Mouse (Mus musculus) liver, embryonic 15.5 days (tissue): Measurements from ENCODE around the gene Apobec3. TPM values are rescaled to one million over a fixed set of nuclear protein-coding genes. Genes with fewer than 3 reads are reported as not detected.

Experiments
- ATAC-seq: fragments of 200-750 bp; cut with Nextera tagmentation; 2 replicates; pipeline ENCODE4 v1.8.0; 2017; ENCODE audit warnings: moderate number of reproducible peaks, mild to moderate bottlenecking, moderate library complexity; ENCODE audit not compliant: insufficient read depth
- H3K27ac ChIP-seq: fragments of 300-500 bp; sonication (generic); replicated peaks from 2 replicates; pipeline ENCODE4 v1.5.1; 2015; ENCODE audit warnings: mild to moderate bottlenecking, inconsistent platforms
- H3K27me3 ChIP-seq: fragments of 300-500 bp; sonication (generic); 2 replicates; pipeline ENCODE4 v1.6.1; 2015; ENCODE audit warnings: mild to moderate bottlenecking, inconsistent platforms
- H3K36me3 ChIP-seq: fragments of 300-500 bp; sonication (generic); replicated peaks from 2 replicates; pipeline ENCODE4 v1.6.1; 2015; ENCODE audit warnings: moderate library complexity, mild to moderate bottlenecking, inconsistent platforms
- H3K4me1 ChIP-seq: fragments of 300-500 bp; sonication (generic); replicated peaks from 2 replicates; pipeline ENCODE4 v1.6.1; 2015; ENCODE audit warnings: inconsistent platforms
- H3K4me2 ChIP-seq: fragments of 300-500 bp; sonication (generic); 2 replicates; pipeline ENCODE4 v1.6.1; 2015; ENCODE audit warnings: moderate library complexity, mild to moderate bottlenecking, inconsistent platforms
- H3K4me3 ChIP-seq: fragments of 300-500 bp; sonication (generic); replicated peaks from 2 replicates; pipeline ENCODE4 v1.5.1; 2015; ENCODE audit warnings: mild to moderate bottlenecking, inconsistent platforms
- H3K9ac ChIP-seq: fragments of 300-500 bp; sonication (generic); 2 replicates; pipeline ENCODE4 v1.6.1; 2015; ENCODE audit warnings: moderate library complexity, mild to moderate bottlenecking, inconsistent platforms
- H3K9me3 ChIP-seq: fragments of 300-500 bp; sonication (generic); replicated peaks from 2 replicates; pipeline ENCODE4 v1.6.1; 2016; ENCODE audit warnings: inconsistent platforms
- WGBS: fragments of 180-500 bp; shearing (Covaris S2); methylation state at CpG from one replicate; pipeline ENCODE4 v1.1.7; 2015; ENCODE audit warnings: mixed read lengths; ENCODE audit not compliant: insufficient replicate concordance; 5-methylcytosine and 5-hydroxymethylcytosine counted together
- polyA plus RNA-seq: library from polyadenylated mRNA; unstranded; fragments of >200 nt; fragmentation: Nextera tagmentation; extraction: Ambion mirVana; gene quantifications from 2 replicates; pipeline ENCODE4 v1.2.1, GENCODE M21; 2015

Gene Apobec3
- polyA plus RNA-seq, result 33.5 and 34.5 TPM in 2 replicates

DNA sequence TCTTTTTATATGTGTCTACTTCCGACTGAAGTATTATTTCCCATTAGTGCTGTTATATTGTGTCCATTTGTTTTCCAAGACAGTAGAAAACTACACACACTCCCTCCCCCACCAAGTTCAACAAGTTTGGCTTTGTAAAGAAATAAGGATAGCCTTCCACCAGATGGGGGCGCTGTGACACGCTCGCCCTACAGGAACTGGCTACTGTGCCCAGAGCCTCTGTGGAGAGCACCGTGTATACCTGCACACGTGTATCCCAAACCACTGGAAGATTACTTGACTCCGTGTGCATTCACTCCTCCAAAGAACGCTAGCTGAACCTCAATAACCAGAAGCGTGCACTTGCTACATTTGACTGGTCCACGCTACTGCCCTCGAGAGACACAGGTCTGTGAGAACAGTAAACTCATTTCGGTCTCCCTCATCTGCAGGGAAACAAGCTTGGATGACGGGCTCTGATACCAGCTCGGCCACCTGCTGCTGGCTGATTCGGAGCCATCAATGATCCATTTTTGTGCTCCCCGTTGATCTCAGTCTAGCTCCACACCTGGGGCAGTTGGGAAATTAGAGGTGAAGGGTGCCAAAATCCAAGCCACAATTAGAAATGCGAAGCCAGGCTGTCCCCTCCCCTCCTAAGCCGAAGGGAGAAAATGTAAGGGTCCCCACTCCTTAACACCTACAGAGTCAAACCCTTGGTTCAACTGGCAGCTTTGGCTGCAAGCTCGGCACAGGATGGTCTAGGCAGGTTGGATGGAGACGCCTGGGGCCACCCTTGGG lies at the start of gene Apobec3:
Gene Apobec3, plus strand, starts transcription at position 224 of the 777 bp plus-strand sequence.
- 1% methylated on average over 20 of the region's 20 CpGs for WGBS
- Histone ChIP-seq H3K4me3 (peak within 1 kb of the TSS; percentile 72), H3K36me3 (peaks cover 5% of the 10 kb centered on the region), H3K9ac (peak within 1 kb of the TSS; percentile 77), H3K4me1 (peaks cover 58% of the 10 kb centered on the region), H3K4me2 (peak within 1 kb of the TSS; percentile 89), H3K27me3 (no peaks in the 10 kb centered on the region), H3K9me3 (no peaks in the 10 kb centered on the region), H3K27ac (peak within 1 kb of the TSS; percentile 86)
- peak; percentile 47 for ATAC-seq

DNA sequence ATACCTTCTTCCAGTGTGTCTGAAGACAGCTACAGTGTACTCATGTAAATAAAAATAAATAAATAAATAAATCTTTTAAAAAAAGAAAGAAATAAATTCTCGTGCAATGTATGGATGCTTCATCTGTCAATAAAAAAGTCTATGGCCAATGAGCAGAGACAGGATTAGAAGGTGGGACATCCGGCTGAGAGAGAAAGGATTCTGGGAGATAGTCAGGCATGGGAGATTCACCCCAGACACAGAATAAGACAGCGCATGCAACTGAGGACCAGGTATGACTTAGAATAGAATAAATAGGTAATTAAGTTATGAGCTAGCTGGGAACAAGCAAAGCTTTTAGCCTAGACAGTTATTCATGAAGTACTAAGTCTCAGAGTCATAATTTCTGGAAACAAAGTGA lies 48.5 kb upstream of the Apobec3 start:
- H3K4me3 ChIP-seq, result no peak overlapping the region
- no peak overlapping the region for H3K27ac ChIP-seq
- H3K9me3 ChIP-seq, result no peaks in the 10 kb centered on the region
- ATAC-seq, result no peak
- WGBS, result 64% methylated on average over 3 of the region's 3 CpGs
- no peak overlapping the region for H3K4me2 ChIP-seq
- no peaks in the 10 kb centered on the region for H3K36me3 ChIP-seq
- peaks cover 15% of the 10 kb centered on the region for H3K27me3 ChIP-seq
- no peaks in the 10 kb centered on the region for H3K4me1 ChIP-seq
- no peak overlapping the region for H3K9ac ChIP-seq

DNA sequence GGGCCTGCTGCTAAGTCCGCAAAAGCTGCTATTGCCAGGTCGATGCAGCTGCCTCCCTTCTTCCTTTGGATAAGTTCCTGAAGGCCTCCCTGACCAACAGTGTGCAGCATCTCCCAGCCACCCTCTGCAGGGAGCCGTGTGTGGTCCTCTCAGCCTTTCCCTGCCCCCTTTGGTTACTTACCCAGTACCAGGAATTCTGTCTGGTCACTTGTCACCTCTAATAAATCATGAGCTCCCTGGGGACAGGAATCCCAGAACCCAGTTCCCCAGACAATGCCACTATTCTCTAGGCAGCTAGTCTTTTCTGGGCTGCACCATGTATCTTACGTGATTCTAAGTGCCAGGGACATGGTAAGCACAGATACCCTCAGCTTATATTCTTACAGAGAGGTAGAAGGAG lies 45.5 kb upstream of the Apobec3 start:
- WGBS, result 57% methylated on average over 4 of the region's 4 CpGs

DNA sequence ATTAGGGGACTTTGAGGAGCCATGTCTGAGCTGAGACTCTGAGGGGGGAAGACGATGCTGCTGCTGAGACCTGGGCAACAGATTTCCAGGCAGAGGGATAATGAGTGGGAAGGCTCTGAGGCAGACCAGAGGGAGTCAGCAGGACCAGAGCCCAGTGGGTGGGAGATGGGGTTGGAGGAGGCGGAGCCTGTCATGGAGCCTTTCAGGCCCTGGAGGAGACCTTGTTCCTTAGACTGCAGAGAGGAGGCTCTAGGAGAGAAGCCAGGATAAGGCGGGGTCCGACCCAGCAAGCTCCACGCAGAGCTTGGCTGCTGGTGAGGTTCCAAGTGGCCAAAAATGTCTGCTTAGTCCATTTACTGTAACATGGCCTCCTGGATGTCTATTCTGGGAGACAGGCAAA lies 44.4 kb upstream of the Apobec3 start:
- 0 out of 2 replicates have a peak, but pooled peaks cover 6% of the 10 kb centered on the region for H3K27me3 ChIP-seq
- ATAC-seq, result no peak
- H3K4me2 ChIP-seq, result no peak overlapping the region
- 22% methylated on average over 5 of the region's 5 CpGs for WGBS
- no peaks in the 10 kb centered on the region for H3K36me3 ChIP-seq
- H3K27ac ChIP-seq, result no peak overlapping the region
- no peaks in the 10 kb centered on the region for H3K9me3 ChIP-seq
- H3K4me3 ChIP-seq, result no peak overlapping the region
- H3K4me1 ChIP-seq, result no peaks in the 10 kb centered on the region
- H3K9ac ChIP-seq, result no peak overlapping the region

More for the DNA sequence above, 45.5 kb upstream of the Apobec3 start:
- Histone ChIP-seq H3K4me2 (no peak overlapping the region), H3K27ac (no peak overlapping the region), H3K4me3 (no peak overlapping the region), H3K27me3 (peaks cover 11% of the 10 kb centered on the region; the same call in 1 of the 2 replicates), H3K9me3 (no peaks in the 10 kb centered on the region), H3K36me3 (no peaks in the 10 kb centered on the region), H3K4me1 (no peaks in the 10 kb centered on the region), H3K9ac (no peak overlapping the region)
- no peak for ATAC-seq

DNA sequence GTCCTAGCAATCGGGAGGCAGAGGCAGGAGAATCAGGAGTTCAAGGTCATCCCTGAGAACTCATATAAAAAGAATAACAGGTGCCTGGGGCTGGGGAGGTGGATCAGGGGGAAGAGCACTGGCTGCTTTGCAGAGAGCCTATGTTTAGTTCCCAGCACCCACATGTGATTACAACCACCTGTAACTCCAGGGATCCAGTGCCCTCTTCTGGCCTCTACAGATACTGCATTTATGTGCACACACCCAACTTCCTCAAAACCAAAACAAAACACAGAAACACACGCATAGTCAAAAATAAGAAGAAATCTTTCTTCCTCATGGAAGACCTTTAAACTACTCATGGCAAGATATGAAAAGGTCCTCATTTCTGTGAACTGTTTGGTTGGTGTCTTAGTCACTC lies 41.3 kb upstream of the Apobec3 start:
- ATAC-seq, result no peak
- H3K27ac ChIP-seq, result no peak overlapping the region
- no peaks in the 10 kb centered on the region for H3K4me1 ChIP-seq
- 63% methylated on average over 2 of the region's 2 CpGs for WGBS
- no peaks in the 10 kb centered on the region for H3K36me3 ChIP-seq
- H3K4me2 ChIP-seq, result no peak overlapping the region
- H3K4me3 ChIP-seq, result no peak overlapping the region
- H3K9ac ChIP-seq, result no peak overlapping the region
- H3K27me3 ChIP-seq, result 0 out of 2 replicates have a peak, but pooled peaks cover 6% of the 10 kb centered on the region
- H3K9me3 ChIP-seq, result no peaks in the 10 kb centered on the region

DNA sequence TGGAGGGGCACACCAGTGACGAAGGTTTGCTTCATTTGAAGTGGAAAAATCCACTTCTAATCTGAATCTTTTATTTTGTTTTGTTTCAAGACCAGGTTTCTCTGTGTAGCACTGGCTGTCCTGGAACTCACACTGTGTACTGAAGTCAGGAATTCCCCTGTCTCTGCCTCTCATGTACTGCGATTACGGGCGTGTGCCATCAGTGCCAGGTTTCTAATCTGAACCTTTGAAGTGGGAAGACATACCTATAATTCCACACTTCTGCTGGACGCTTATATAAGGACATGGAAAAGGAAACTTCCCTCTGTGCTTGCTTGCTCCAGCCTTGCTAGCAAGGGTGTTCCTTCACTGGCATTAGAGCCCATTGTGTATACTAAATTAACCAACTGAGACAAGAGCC lies 32.5 kb upstream of the Apobec3 start:
- Histone ChIP-seq H3K36me3 (no peaks in the 10 kb centered on the region), H3K27ac (no peak overlapping the region), H3K9me3 (no peaks in the 10 kb centered on the region), H3K27me3 (peaks cover 3% of the 10 kb centered on the region; the same call in 1 of the 2 replicates), H3K4me2 (no peak overlapping the region), H3K4me3 (no peak overlapping the region), H3K4me1 (no peaks in the 10 kb centered on the region), H3K9ac (no peak overlapping the region)
- 65% methylated on average over 5 of the region's 5 CpGs for WGBS
- ATAC-seq, result no peak

DNA sequence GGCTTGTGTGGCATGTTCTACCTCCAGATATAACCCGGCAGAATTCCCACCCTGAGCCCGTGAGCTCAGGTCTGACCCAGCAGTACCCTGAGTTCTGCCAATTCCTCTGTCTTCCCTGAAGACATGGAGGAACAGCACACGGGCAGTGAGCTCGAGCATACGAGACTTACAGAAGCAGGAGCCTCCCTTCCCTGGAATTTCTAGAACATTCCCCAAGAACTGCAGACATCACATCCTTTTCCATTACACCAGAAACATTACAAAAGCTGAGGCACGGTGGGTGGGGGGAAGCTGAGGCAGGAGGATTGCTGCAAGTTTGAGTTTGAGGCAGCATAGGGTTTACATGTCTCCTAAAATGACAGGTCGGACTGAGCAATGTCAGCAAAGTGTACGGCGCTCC lies 31.6 kb upstream of the Apobec3 start:
- WGBS, result 67% methylated on average over 9 of the region's 9 CpGs

DNA sequence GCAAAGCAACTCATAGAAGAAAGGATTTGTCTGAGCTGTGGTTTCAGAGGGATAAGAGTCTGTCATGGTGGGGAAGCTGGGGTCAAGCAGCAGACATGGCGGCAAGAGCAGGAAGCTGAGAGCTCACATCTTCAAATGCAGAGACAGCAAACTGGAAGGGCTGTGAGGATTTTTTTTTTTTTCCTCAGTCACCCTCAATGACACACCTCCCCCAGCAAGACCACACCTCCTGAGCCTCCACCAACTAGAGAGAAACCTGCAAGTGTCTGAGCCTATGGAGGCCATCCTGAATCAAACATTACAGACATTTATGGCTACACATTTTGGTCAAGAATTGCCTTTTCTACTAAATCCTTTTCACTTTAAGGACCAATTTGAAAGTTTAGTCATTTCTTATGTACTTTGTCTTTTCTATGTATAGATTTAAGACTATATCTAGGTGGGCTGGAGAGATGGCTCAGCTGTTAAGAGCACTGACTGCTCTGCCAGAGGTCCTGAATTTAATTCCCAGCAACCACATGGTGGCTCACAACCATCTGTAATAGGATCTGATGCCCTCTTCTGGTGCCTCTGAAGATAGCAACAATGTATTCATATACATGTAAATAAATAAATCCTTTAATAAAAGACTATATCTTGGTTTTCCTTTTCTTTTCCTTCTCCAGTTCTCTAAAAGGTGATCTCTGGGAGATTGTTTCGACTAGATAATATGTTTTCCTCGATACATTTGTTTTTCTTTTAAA lies 24.0 kb upstream of the Apobec3 start:
- Histone ChIP-seq H3K4me2 (no peak overlapping the region), H3K27me3 (no peaks in the 10 kb centered on the region), H3K9me3 (no peaks in the 10 kb centered on the region), H3K4me3 (no peak overlapping the region), H3K36me3 (no peaks in the 10 kb centered on the region), H3K4me1 (no peaks in the 10 kb centered on the region), H3K9ac (no peak overlapping the region), H3K27ac (no peak overlapping the region)
- ATAC-seq, result no peak
- WGBS, result 47% methylated on average over 3 of the region's 3 CpGs

More for the DNA sequence above, 31.6 kb upstream of the Apobec3 start:
- no peak for ATAC-seq
- H3K27me3 ChIP-seq, result peaks cover 3% of the 10 kb centered on the region; the same call in 1 of the 2 replicates
- no peak overlapping the region for H3K27ac ChIP-seq
- no peaks in the 10 kb centered on the region for H3K4me1 ChIP-seq
- H3K9me3 ChIP-seq, result no peaks in the 10 kb centered on the region
- no peaks in the 10 kb centered on the region for H3K36me3 ChIP-seq
- no peak overlapping the region for H3K4me2 ChIP-seq
- H3K9ac ChIP-seq, result no peak overlapping the region
- H3K4me3 ChIP-seq, result no peak overlapping the region

DNA sequence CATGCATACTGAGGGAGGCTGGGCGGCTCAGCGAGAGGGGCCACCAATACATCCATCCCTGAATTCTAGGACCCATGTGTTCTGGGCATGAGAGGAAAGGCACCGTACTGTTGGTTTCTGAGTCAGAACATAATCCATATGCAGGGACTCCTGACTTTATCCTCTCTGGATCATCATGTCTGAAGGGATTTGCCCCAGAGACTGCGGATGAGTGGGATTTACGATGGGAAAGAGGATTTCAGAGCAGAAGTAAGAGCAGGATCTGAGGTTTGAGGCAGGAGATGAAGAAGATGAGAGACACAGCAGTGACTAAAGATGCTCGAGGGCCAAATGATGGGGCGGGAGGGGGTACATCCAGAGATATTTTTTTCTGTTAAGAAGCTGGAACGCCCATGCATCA lies 17.9 kb upstream of the Apobec3 start:
- Histone ChIP-seq H3K36me3 (no peaks in the 10 kb centered on the region), H3K4me2 (no peak overlapping the region), H3K9ac (no peak overlapping the region), H3K27me3 (no peaks in the 10 kb centered on the region), H3K4me3 (no peak overlapping the region), H3K4me1 (no peaks in the 10 kb centered on the region), H3K9me3 (no peaks in the 10 kb centered on the region), H3K27ac (no peak overlapping the region)
- ATAC-seq, result no peak
- 70% methylated on average over 8 of the region's 8 CpGs for WGBS

DNA sequence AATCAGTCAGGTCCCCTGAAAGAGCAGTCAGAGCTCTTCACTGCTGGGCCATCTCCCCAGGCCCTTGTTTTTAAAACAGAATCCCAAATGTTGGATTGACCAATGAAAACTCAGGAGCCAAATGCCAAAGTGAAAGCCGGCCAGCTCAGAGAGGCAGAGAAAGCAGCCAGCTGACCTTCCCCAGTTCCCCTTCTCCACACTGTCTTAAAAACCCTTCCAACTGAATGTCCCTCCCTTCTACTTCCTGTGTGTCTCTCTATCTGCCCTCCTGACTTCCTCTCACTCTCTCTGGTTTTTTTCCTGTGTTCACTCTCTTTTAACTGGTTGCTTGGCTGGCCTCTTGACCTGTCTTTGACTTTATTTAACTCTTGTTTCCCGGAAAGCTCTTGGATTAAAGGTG lies 17.5 kb upstream of the Apobec3 start:
- 34% methylated on average over 2 of the region's 2 CpGs for WGBS
- Histone ChIP-seq H3K9me3 (no peaks in the 10 kb centered on the region), H3K27ac (no peak overlapping the region), H3K9ac (no peak overlapping the region), H3K4me3 (no peak overlapping the region), H3K27me3 (no peaks in the 10 kb centered on the region; the same call in 1 of the 2 replicates), H3K4me2 (no peak overlapping the region), H3K36me3 (no peaks in the 10 kb centered on the region), H3K4me1 (no peaks in the 10 kb centered on the region)
- no peak for ATAC-seq

DNA sequence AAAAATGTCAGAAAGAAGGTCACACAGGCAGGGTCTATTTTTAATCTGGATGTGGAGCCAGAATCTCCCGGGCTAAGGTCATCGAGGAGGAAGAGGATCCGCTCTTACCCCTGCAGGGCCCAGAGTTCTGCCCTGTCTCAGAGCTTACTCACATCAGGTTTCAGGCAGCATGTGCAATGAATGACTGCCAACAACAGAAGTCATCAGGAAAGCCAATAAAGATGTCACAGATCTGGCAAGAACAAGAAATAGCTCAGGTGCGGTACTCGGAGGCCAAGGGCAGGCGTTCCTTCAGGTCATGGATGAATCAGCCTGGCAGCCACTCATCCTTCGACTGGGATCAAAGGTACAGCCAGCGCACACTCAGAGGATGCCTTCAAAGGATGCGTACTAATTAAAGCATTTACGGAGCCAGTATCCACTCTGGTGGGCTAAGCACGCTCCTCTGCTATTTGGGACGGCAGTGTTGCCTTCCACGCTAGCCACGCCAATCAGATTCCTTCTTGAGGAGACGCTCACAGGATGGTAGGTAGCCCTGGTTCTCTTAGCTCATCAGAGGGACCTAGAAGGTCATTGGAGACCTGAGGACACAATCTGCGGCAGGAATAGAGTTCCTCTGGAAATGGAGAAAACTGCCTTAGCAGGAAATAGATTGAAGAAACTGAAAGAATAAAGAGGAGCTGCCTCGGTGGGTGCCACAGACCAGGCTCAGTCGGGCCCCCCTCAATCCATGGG lies 16.0 kb upstream of the Apobec3 start:
- Histone ChIP-seq H3K27ac (no peak overlapping the region), H3K27me3 (peaks cover 3% of the 10 kb centered on the region), H3K9ac (no peak overlapping the region), H3K4me2 (no peak overlapping the region), H3K4me1 (no peaks in the 10 kb centered on the region), H3K36me3 (no peaks in the 10 kb centered on the region), H3K4me3 (no peak overlapping the region), H3K9me3 (no peaks in the 10 kb centered on the region)
- whole genome bisulfite sequencing, result 76% methylated on average over 18 of the region's 18 CpGs
- no peak for ATAC-seq
